Mouse (Mus musculus) neutrophil, adult 65 days (primary cell): ENCODE measurements around the gene Fabp3. TPM values are rescaled to one million over a fixed set of nuclear protein-coding genes. Genes with fewer than 3 reads are reported as not detected.

Source experiments
- total RNA-seq: library from RNA; stranded (reverse); gene quantifications from 2 replicates; pipeline ENCODE4 v1.2.4, GENCODE M21; 2023

Gene Fabp3
- total RNA-seq, result not detected in 2 replicates

GRCm38 (mm10) chr4:130308231-130309081 is at the start of gene Fabp3, which contains the start of gene Gm10570:
Fabp3 (plus strand) TSS chr4:130308595.
Gm10570 (minus strand) TSS chr4:130308674.

DNA sequence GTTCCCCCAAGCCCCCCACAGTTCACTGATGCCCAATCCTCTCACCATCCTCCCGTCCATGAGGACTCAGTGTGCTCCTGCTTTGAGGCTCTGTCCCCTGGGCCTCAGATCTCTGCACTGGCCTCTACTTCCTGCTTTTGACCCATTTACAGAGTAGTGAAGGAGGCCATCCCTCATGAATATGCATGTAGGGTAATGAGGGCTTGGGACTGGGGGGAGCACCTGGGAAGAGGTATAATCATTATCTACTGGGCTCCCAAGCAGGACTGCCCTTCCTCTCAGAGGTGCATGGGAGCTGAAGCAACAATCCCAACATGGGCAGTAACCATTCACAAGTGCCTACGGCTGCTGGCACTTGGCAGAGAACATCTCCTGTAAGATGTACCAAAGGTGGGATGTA is 29.3 kb upstream of the Fabp3 start, which contains the start of gene Serinc2:
Gene Serinc2 (minus strand): TSS at position 101 of the 400 bp plus-strand sequence.

DNA sequence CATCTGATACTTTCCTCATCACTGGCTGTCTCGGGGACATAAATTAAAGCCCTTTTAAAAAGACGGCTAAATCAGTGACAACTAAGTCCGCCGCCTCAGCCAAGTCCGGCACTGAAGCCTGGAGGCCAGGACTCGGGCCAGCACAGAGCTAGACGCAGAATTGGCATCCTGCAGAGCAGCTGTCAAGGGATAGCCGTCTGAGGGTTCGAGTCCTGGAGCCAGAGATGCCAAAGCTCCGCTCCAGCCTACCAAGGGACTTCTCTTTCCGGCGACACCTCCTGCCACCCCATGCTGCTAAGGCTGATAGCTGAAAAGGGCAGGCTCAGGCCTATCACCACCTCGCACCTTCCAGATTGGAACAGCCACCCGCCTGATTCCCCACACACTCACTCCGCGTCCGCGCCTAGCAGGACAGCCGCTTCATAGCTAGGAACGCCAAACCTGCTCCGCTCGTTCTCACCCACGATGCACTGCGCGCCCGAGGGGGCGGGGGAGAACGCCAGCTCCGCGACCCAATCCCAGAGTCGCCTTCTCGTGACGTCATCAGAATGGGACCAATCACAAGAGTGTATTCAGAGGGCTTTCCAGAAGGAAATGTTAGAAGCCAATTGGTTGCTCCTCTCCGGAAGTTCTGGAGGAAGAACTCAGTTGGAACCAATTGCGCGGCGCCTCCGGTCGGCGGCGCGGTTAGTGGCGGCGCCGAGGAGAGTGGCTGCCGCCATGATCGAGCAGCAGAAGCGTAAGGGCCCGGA is 51.3 kb downstream of the Fabp3 start, which contains the start of the genes Zcchc17 and Snrnp40:
Gene Zcchc17 (minus strand): TSS at position 458 of the 752 bp plus-strand sequence.
Gene Snrnp40 (plus strand): TSS at position 647 of the 752 bp plus-strand sequence.

Other genes starting within 250 kb of the Fabp3 start
- 53.4 and 70.7 TPM in 2 replicates for gene Pef1, start 206.0 kb upstream of the Fabp3 start, total RNA-seq
- 0.59 TPM in 1 of 2 replicates, not detected in the other for gene Hcrtr1, start 169.2 kb upstream of the Fabp3 start, total RNA-seq
- gene Tinagl1, start 133.5 kb upstream of the Fabp3 start, total RNA-seq, result 67.0 and 83.9 TPM in 2 replicates
- gene Gm853, start 86.2 kb upstream of the Fabp3 start, total RNA-seq, result not detected in 2 replicates
- 2.2 and 2.5 TPM in 2 replicates for gene Serinc2, start 29.4 kb upstream of the Fabp3 start, total RNA-seq
- gene Gm10570, start 79 bp downstream of the Fabp3 start, total RNA-seq, result not detected in 2 replicates
- gene Zcchc17, start 51.3 kb downstream of the Fabp3 start, total RNA-seq, result 10.5 and 12.6 TPM in 2 replicates
- 38.0 and 43.5 TPM in 2 replicates for gene Snrnp40, start 51.5 kb downstream of the Fabp3 start, total RNA-seq